In the genomic region with DNA sequence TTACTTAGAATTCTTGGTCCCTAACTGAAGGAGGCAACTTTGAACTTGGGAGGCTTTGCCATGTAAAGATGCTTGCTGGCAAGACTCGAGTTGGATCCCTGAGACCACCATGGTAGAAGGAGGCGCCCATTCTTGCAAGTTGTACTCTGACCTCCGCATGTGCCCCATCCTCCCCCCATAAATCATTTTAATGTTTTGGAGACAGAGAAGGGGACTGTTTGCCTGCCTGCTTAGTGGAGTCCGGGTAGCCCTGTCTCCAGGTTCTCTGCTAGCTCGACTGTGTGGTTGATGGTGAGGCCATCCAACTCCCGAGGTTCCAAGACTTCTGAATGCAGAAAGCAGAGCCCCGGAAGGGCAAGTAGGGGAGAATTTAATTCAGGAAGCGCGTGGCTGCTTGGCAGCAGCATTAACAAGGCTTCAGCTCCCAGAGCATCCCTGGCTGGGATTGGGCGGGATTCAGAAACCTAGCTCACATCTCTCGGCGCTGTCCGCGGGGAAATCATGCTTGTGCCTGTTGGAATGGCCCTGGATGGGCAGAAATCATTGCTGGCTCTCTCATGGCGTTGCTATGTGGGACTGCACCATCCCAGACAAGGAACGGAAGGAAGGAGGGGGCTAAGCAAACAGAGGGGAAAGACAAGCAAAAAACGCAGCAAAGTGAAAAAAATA, we compare ENCODE assay signal across 8 mouse cellular contexts.
DNase-seq lines count a peak whose midpoint lies in the region; ATAC-seq and TF ChIP-seq lines count a peak whose summit lies in the region.

No protein-coding gene starts in this region.

- H3K9ac ChIP-seq in forebrain, embryonic 16.5 days (replicated peaks; ENCODE audit: low read depth, low read length): no peak overlapping the region
- no peak overlapping the region for H3K9ac ChIP-seq in forebrain, embryonic 13.5 days
- H3K9ac ChIP-seq in limb, embryonic 14.5 days (ENCODE audit: low read depth, low read length, severe bottlenecking): 0 out of 2 replicates have a peak overlapping the region, but pooled peaks have one; percentile 6

- peak overlapping the region; percentile 22; the same call in 1 of the 2 replicates for H3K4me2 ChIP-seq in forebrain, embryonic 16.5 days (ENCODE audit: low read length)
- no peak overlapping the region for H3K4me2 ChIP-seq in forebrain, embryonic 13.5 days
- H3K4me2 ChIP-seq in limb, embryonic 14.5 days (replicated peaks; ENCODE audit: low read depth, low read length, severe bottlenecking): peak overlapping the region; percentile 32

- no peaks in the 10 kb centered on the region for H3K36me3 ChIP-seq in forebrain, embryonic 16.5 days (ENCODE audit: control insufficient read depth, insufficient read depth)
- H3K36me3 ChIP-seq in forebrain, embryonic 13.5 days (ENCODE audit: poor library complexity, severe bottlenecking): no peaks in the 10 kb centered on the region
- no peaks in the 10 kb centered on the region for H3K36me3 ChIP-seq in limb, embryonic 14.5 days (ENCODE audit: control insufficient read depth, insufficient read depth, low read length)

- H3K27ac ChIP-seq in forebrain, embryonic 16.5 days (ENCODE audit: low read length): no peak overlapping the region
- no peak overlapping the region for H3K27ac ChIP-seq in forebrain, embryonic 13.5 days
- H3K27ac ChIP-seq in limb, embryonic 14.5 days (replicated peaks; ENCODE audit: low read depth, low read length): no peak overlapping the region

- no peak overlapping the region for H3K4me3 ChIP-seq in forebrain, embryonic 16.5 days (replicated peaks; ENCODE audit: low read length)
- H3K4me3 ChIP-seq in forebrain, embryonic 13.5 days: no peak overlapping the region
- H3K4me3 ChIP-seq in limb, embryonic 14.5 days (replicated peaks; ENCODE audit: low read length): 0 out of 2 replicates have a peak overlapping the region, but pooled peaks have one; percentile 9

- peak; percentile 13 to 33 for DNase-seq in lung, postnatal 4 days
- no peak for DNase-seq in lung, adult 18-20 months
- peak; percentile 45 for DNase-seq in limb, embryonic 14.5 days (ENCODE audit: low spot score)
- DNase-seq in spleen, adult 18-20 months: no peak
- no peak for DNase-seq in lung, postnatal 14 days

- no peaks in the 10 kb centered on the region for H3K9me3 ChIP-seq in forebrain, embryonic 16.5 days (ENCODE audit: control insufficient read depth, low read length)
- H3K9me3 ChIP-seq in forebrain, embryonic 13.5 days (replicated peaks): no peaks in the 10 kb centered on the region
- H3K9me3 ChIP-seq in limb, embryonic 14.5 days (ENCODE audit: control insufficient read depth, low read length): no peaks in the 10 kb centered on the region

- ATAC-seq in forebrain, embryonic 16.5 days: no peak
- no peak for ATAC-seq in forebrain, embryonic 13.5 days
- no peak for ATAC-seq in limb, embryonic 14.5 days (ENCODE audit: low FRiP score, low read depth)
- no peak for ATAC-seq in megakaryocyte, adult 5-6 weeks (ENCODE audit: poor library complexity, severe bottlenecking)

- H3K4me1 ChIP-seq in forebrain, embryonic 16.5 days (replicated peaks; ENCODE audit: control insufficient read depth, insufficient read depth, low read length): peaks cover 5% of the 10 kb centered on the region
- H3K4me1 ChIP-seq in forebrain, embryonic 13.5 days: peaks cover 2% of the 10 kb centered on the region; the same call in 1 of the 2 replicates
- H3K4me1 ChIP-seq in limb, embryonic 14.5 days (ENCODE audit: control insufficient read depth, insufficient read depth, low read length): peaks cover 13% of the 10 kb centered on the region

- no peak for TF ChIP-seq POLR2A in limb, embryonic 14.5 days (IDR thresholded peaks at IDR 0.05; ENCODE audit: borderline replicate concordance, extremely low read depth, insufficient read depth, insufficient read length)

- 63% methylated on average over 17 of the region's 17 CpGs for WGBS in forebrain, embryonic 16.5 days
- WGBS in forebrain, embryonic 13.5 days: 66% methylated on average over 17 of the region's 17 CpGs
- WGBS in limb, embryonic 14.5 days: 19% methylated on average over 17 of the region's 17 CpGs

- no peaks in the 10 kb centered on the region for H3K27me3 ChIP-seq in forebrain, embryonic 16.5 days (replicated peaks; ENCODE audit: control insufficient read depth, insufficient read depth, low read length)
- H3K27me3 ChIP-seq in forebrain, embryonic 13.5 days: no peaks in the 10 kb centered on the region
- H3K27me3 ChIP-seq in limb, embryonic 14.5 days (ENCODE audit: control insufficient read depth, insufficient read depth, low read length): 0 out of 2 replicates have a peak, but pooled peaks cover 4% of the 10 kb centered on the region

Comparison
In these comparisons a context has a peak if more than half of its experiments do, and no peak if none do; other contexts are left out.
1. DNase-seq: peak in lung, postnatal 4 days (2 of 2) and limb, embryonic 14.5 days (single experiment); none in lung, adult 18-20 months (0 of 2), spleen, adult 18-20 months (0 of 2) and lung, postnatal 14 days (single experiment).